Mouse (Mus musculus): ENCODE measurements around the gene Slc35b1.

GRCm38 (mm10) chr11:95383331-95383986, 1.0 kb upstream of the Slc35b1 start:
- TF ChIP-seq CTCF (IDR thresholded peaks at IDR 0.05; ENCODE audit: low read depth) (no peak), EP300 (IDR thresholded peaks at IDR 0.05; ENCODE audit: low read depth) (no peak)

Data from liver, postnatal 0 days (tissue).